Mouse (Mus musculus) limb, embryonic 14.5 days (tissue): ENCODE measurements around the gene Trim17. TPM values are rescaled to one million over a fixed set of nuclear protein-coding genes. Genes with fewer than 3 reads are reported as not detected.

Experiments used
- ATAC-seq: fragments of 200-750 bp; cut with Nextera tagmentation; 2 replicates; pipeline ENCODE4 v1.8.0; 2017; ENCODE audit warnings: low read depth, moderate number of reproducible peaks, moderate TSS enrichment; ENCODE audit not compliant: low FRiP score
- DNase-seq: peaks from one replicate; pipeline ENCODE4 v3.0.0-alpha.2; 2015; ENCODE audit warnings: low spot score
- H3K27ac ChIP-seq: fragments of 300-500 bp; sonication (generic); replicated peaks from 2 replicates; pipeline ENCODE4 v1.5.1; 2014; ENCODE audit warnings: low read depth, mild to moderate bottlenecking, low read length, moderate library complexity, mixed read lengths
- H3K27me3 ChIP-seq: fragments of 300-500 bp; sonication (generic); 2 replicates; pipeline ENCODE4 v1.6.1; 2014; ENCODE audit warnings: low read length, mixed read lengths; ENCODE audit not compliant: control insufficient read depth, insufficient read depth
- H3K36me3 ChIP-seq: fragments of 300-500 bp; sonication (generic); 2 replicates; pipeline ENCODE4 v1.6.1; 2014; ENCODE audit warnings: mild to moderate bottlenecking, low read length, moderate library complexity, mixed read lengths; ENCODE audit not compliant: control insufficient read depth, insufficient read depth
- H3K4me1 ChIP-seq: fragments of 300-500 bp; sonication (generic); 2 replicates; pipeline ENCODE4 v1.6.1; 2014; ENCODE audit warnings: antibody characterized with exemption, low read length, mixed read lengths; ENCODE audit not compliant: control insufficient read depth, insufficient read depth
- H3K4me2 ChIP-seq: fragments of 300-500 bp; sonication (generic); replicated peaks from 2 replicates; pipeline ENCODE4 v1.6.1; 2014; ENCODE audit warnings: low read depth, mild to moderate bottlenecking, low read length, moderate library complexity; ENCODE audit not compliant: severe bottlenecking
- H3K4me3 ChIP-seq: fragments of 300-500 bp; sonication (generic); replicated peaks from 2 replicates; pipeline ENCODE4 v1.5.1; 2014; ENCODE audit warnings: low read length
- H3K9ac ChIP-seq: fragments of 300-500 bp; sonication (generic); 2 replicates; pipeline ENCODE4 v1.6.1; 2014; ENCODE audit warnings: mild to moderate bottlenecking, low read depth, low read length, moderate library complexity; ENCODE audit not compliant: severe bottlenecking
- H3K9me3 ChIP-seq: fragments of 300-500 bp; sonication (generic); 2 replicates; pipeline ENCODE4 v1.6.1; 2016; ENCODE audit warnings: low read length; ENCODE audit not compliant: control insufficient read depth
- POLR2A ChIP-seq: fragments of 200-500 bp; IDR thresholded peaks from 2 replicates; pipeline ENCODE4 v1.8.0; 2012; ENCODE audit warnings: inconsistent platforms, mild to moderate bottlenecking, moderate library complexity, borderline replicate concordance; ENCODE audit not compliant: insufficient read depth, insufficient read length; ENCODE audit errors: extremely low read depth
- WGBS: fragments of 180-500 bp; shearing (Covaris S2); extraction: QIAGEN DNeasy Blood & Tissue Kit; methylation state at CpG from one replicate; pipeline ENCODE4 v1.1.7; 2014; 5-methylcytosine and 5-hydroxymethylcytosine counted together
- polyA plus RNA-seq, 2 experiments: library from polyadenylated mRNA; depleted of rRNA in 1 of 2; stranded (reverse) in 1 of 2; unstranded in 1 of 2; fragments of >200 nt; fragmentation: Nextera tagmentation in 1 of 2; extraction: Ambion mirVana in 1 of 2; gene quantifications; 2 replicates each; pipeline versions ENCODE4 v1.2.1 to v1.2.3; 2012 to 2014

The Trim17 gene
- polyA plus RNA-seq, 2 experiments: 0.87 to 1.2 TPM

DNA sequence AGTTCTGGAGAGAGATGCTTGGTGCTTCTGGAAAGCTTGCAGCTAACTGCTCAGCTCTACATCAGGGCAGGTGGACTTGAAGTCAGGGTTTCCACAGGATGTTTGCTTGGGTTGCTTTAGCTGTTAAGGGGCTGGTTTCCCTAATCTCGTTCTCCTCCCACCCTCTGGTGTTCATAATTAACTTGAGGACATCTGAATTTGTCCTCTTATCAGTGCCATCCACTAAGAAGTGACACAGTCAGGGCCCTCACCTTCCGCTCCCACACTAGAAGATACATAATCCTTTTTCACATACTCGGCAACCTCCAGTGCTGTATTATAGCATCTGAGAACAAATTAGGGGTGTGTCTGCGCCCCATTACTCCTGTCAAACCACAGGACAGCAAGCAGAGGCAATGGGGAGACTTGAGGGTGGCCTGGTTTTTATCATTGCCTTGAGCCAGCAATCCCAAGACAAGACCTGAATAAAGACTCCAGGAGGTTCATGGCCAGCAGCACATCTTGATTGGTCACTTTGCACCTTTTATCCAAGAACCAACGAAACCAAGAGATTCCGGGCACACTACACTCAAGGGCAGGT is 38.7 kb downstream of the Trim17 start:
- ATAC-seq (no peak), DNase-seq (no peak)
- WGBS: 76% methylated on average over 6 of the region's 6 CpGs
- no peak overlapping the region for H3K4me3 ChIP-seq
- peaks cover 33% of the 10 kb centered on the region for H3K36me3 ChIP-seq
- H3K27ac ChIP-seq: no peak overlapping the region
- 0 out of 2 replicates have a peak, but pooled peaks cover 9% of the 10 kb centered on the region for H3K27me3 ChIP-seq
- H3K4me2 ChIP-seq: no peak overlapping the region
- TF ChIP-seq POLR2A: no peak
- H3K9me3 ChIP-seq: no peaks in the 10 kb centered on the region
- H3K9ac ChIP-seq: no peak overlapping the region
- H3K4me1 ChIP-seq: no peaks in the 10 kb centered on the region

DNA sequence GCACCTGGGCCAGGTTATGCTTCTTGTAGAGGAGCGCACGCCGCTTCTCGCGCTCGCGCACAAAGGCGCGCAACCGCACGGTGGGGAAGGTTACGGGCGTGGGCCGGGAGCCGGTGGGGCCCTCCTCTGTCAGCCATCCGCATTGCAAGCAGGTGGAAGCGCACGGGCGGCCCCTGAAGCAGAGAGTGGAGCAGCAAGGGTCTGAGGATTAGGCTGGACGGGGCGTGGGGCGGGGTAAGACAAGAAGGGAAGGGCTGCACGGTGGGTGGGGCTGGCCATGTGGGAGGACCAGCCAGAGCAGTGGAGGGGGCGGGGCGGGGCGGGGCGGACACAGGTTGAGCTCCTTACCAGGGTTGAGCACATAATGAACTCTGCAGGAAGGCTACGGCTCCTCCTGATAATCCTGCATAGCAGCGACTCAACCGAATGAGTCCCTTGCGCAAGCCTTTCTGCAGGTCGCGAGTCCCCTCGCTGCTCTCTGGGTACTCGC is 39.9 kb downstream of the Trim17 start:
- H3K9me3 ChIP-seq: no peaks in the 10 kb centered on the region
- 1% methylated on average over 27 of the region's 35 CpGs for WGBS
- no peak for TF ChIP-seq POLR2A
- H3K27me3 ChIP-seq: 0 out of 2 replicates have a peak, but pooled peaks cover 9% of the 10 kb centered on the region
- DNase-seq: peak; percentile 31
- H3K9ac ChIP-seq: peak overlapping the region; percentile 13; the same call in 1 of the 2 replicates
- peak; percentile 47; the same call in 1 of the 2 replicates for ATAC-seq
- no peak overlapping the region for H3K27ac ChIP-seq
- peaks cover 21% of the 10 kb centered on the region for H3K36me3 ChIP-seq
- no peaks in the 10 kb centered on the region for H3K4me1 ChIP-seq
- H3K4me2 ChIP-seq: peak overlapping the region; percentile 50
- H3K4me3 ChIP-seq: peak overlapping the region; percentile 29

DNA sequence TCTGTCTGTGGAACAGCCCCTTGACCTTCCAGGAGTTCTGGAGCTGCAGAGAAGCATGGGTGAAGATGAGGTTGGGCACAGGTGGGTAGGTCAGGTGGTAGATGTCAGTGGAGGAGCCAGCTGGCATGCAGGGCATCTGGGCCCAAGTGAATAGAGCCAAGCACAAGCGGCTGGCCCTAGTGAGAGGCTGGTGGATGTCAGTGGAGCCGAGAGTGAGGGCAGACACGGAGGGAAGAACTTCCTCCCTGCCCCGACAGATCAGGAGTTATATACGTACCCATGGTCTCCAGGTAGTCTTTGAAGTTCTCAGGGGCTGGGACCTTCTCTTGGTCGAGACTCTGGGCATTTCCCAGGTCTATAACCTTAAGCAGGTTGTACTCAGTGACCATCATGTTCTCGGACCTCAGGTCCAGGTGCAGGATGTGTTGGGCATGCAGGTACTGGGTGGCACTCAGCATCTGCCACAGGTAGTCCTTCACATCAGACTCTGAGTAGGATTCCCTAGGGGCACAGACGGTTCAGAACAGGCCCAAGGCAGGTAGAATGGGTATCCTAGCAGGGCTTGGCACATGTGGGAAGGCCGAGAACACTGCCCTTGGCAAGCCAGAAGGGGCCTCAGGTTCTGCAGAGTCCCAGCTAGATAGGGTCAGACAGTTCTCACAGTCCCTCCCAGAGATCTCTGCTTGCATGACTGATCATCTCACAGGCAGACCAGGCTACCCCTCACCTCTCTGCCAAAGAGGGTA is 40.7 kb downstream of the Trim17 start:
- no peak for TF ChIP-seq POLR2A
- Histone ChIP-seq H3K4me3 (no peak overlapping the region), H3K4me2 (no peak overlapping the region), H3K27ac (no peak overlapping the region), H3K36me3 (peaks cover 14% of the 10 kb centered on the region), H3K9ac (no peak overlapping the region), H3K27me3 (0 out of 2 replicates have a peak, but pooled peaks cover 9% of the 10 kb centered on the region), H3K4me1 (no peaks in the 10 kb centered on the region), H3K9me3 (no peaks in the 10 kb centered on the region)
- DNase-seq (no peak), ATAC-seq (no peak)
- WGBS: 83% methylated on average over 9 of the region's 9 CpGs

DNA sequence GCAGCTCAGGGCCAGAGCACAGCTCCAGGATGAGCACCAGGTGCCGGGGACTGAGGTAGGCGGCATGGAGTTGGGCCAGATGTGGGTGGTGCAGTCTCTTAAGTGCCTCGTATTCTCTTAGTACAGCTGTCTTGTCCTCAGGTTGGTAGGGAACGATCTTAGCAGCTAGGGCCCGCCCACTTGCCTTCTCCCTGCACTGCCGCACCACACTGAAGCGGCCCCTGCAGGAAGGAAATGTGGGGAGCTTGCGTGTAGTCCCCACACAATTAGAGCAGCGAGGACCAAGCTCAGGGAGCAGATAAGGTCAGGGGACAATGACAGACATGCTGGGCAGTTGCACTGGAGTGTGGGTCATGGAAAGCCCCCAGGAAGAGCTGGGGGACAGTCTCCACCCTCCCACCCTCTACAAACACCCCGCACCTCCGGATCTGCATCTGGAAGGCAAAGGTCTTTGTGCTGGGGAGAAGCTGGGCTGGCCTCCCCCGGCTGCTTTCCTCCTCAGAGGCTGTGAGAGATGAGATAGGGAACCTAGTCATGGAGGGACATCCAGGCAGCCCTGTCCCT is 41.4 kb downstream of the Trim17 start:
- WGBS: 51% methylated on average over 12 of the region's 12 CpGs
- no peak for TF ChIP-seq POLR2A
- H3K9me3 ChIP-seq: no peaks in the 10 kb centered on the region
- peaks cover 8% of the 10 kb centered on the region for H3K36me3 ChIP-seq
- no peak overlapping the region for H3K4me3 ChIP-seq
- 0 out of 2 replicates have a peak, but pooled peaks cover 9% of the 10 kb centered on the region for H3K27me3 ChIP-seq
- no peak overlapping the region for H3K4me2 ChIP-seq
- no peak for DNase-seq
- no peak overlapping the region for H3K9ac ChIP-seq
- H3K27ac ChIP-seq: no peak overlapping the region
- no peak for ATAC-seq
- no peaks in the 10 kb centered on the region for H3K4me1 ChIP-seq

DNA sequence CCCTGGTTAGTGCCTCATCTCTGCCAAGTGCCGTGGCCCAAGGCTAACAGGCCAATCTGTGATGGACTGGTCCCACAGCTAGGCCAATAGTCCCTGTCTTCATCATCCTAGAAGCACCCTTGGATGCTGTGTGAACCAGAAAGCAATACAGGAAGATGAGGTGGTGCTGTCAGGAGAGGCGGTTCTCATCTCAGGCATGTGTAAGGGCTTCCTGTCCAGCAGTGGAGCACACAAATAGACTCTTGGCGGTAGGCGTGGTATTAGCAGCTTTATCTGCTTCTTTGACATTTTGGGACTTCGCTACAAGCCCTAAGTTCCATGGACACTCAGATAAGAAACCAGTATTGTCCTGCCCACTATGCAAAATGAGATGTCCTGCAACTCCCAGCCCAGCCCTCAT is 43.1 kb downstream of the Trim17 start:
- no peaks in the 10 kb centered on the region for H3K9me3 ChIP-seq
- H3K4me3 ChIP-seq: no peak overlapping the region
- ATAC-seq (no peak), DNase-seq (no peak)
- no peaks in the 10 kb centered on the region for H3K36me3 ChIP-seq
- H3K4me2 ChIP-seq: no peak overlapping the region
- H3K27ac ChIP-seq: no peak overlapping the region
- TF ChIP-seq POLR2A: no peak
- whole genome bisulfite sequencing: 83% methylated on average over 5 of the region's 5 CpGs
- H3K27me3 ChIP-seq: 0 out of 2 replicates have a peak, but pooled peaks cover 9% of the 10 kb centered on the region
- no peaks in the 10 kb centered on the region for H3K4me1 ChIP-seq
- H3K9ac ChIP-seq: no peak overlapping the region
